Mouse (Mus musculus) layer of hippocampus, adult 9-10 months (tissue): ENCODE data around the gene Gm20807.
"Not testable (repeated sequence)": the region's sequence is repeated elsewhere in the genome, so short reads cannot be mapped to it uniquely, and the experiment has no call there.

Source experiments
- DNase-seq: peaks from one replicate; pipeline ENCODE4 v3.0.0; 2022; ENCODE audit warnings: low spot score

The Gm20807 gene

GRCm38 (mm10) chrY:13042591-13042990 is at the start of gene Gm20807:
Gene Gm20807 (plus strand): TSS chrY:13042891.
- DNase-seq = not testable (repeated sequence)
